Mouse (Mus musculus): ENCODE data around the gene Tmem101. TPM values are rescaled to one million over a fixed set of nuclear protein-coding genes. Genes with fewer than 3 reads are reported as not detected.
A peak's percentile ranks its signal among the peaks of the same experiment; 100 is the strongest.

Tmem101 gene
- polyA plus RNA-seq, 1 experiment from 2014 or later, result 35.9 TPM

DNA sequence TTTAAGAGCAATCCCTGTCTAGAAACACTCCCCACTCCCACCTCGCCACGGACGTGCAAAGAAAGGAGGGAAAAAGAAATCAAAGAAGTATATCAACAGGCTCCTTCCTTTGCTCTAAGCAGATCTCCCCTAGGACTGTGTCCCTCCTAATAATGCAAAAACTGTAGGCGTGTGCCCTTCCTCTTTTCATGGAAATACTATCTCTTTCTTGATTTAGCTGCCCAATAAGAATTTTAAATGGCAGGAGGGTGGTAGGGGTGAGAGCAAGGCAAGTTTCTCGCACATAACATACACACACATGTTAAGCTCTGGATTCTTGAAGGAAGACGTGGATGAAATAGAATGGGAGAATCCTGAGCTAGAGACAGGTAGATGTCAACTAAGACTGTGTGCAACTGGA, 32.8 kb upstream of the Tmem101 start:
- Histone ChIP-seq H3K9ac (ENCODE audit: low read length) (peak overlapping the region; percentile 79), H3K4me1 (ENCODE audit: control insufficient read depth, insufficient read depth, low read length) (peaks cover 16% of the 10 kb centered on the region), H3K4me3 (ENCODE audit: low read depth, low read length) (peak overlapping the region; percentile 63), H3K27me3 (ENCODE audit: control insufficient read depth, insufficient read depth, low read length) (no peaks in the 10 kb centered on the region), H3K27ac (ENCODE audit: low read depth, low read length) (no peak overlapping the region), H3K4me2 (peak overlapping the region; percentile 87), H3K36me3 (ENCODE audit: control insufficient read depth, insufficient read depth, low read length) (peaks cover 7% of the 10 kb centered on the region), H3K9me3 (ENCODE audit: control insufficient read depth, low read length) (no peaks in the 10 kb centered on the region)
- no peak for DNase-seq (ENCODE audit: low spot score, missing footprints)
- ATAC-seq (ENCODE audit: low FRiP score), result no peak
- WGBS, result 72% methylated on average over 6 of the region's 6 CpGs

DNA sequence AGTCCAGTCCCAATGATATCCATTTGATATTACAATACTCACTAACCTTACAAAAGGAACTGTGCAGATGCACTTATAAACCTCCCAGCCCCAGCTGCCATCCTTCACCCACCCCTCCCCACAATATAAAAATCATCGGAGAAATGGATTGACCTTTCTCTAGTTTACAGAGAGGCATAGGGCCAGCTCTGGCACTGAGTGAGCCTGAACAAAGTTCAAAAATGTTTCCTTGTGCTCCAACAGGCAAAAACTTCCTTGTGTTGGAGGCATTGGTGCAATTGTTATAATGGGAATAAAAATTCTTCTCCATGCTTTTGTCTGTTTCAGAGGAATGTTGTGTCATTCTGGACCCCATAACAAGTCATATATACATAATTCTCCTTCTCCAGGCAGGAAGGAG, 30.0 kb upstream of the Tmem101 start:
- no peak overlapping the region for H3K9ac ChIP-seq (ENCODE audit: low read length)
- no peaks in the 10 kb centered on the region for H3K9me3 ChIP-seq (ENCODE audit: control insufficient read depth, low read length)
- peaks cover 2% of the 10 kb centered on the region; the same call in 1 of the 2 replicates for H3K36me3 ChIP-seq (ENCODE audit: control insufficient read depth, insufficient read depth, low read length)
- H3K4me3 ChIP-seq (ENCODE audit: low read depth, low read length), result no peak overlapping the region
- 80% methylated on average over 1 of the region's 1 CpGs for WGBS
- H3K4me1 ChIP-seq (ENCODE audit: control insufficient read depth, insufficient read depth, low read length), result peaks cover 24% of the 10 kb centered on the region
- H3K27ac ChIP-seq (ENCODE audit: low read depth, low read length), result no peak overlapping the region
- H3K27me3 ChIP-seq (ENCODE audit: control insufficient read depth, insufficient read depth, low read length), result no peaks in the 10 kb centered on the region
- DNase-seq (ENCODE audit: low spot score, missing footprints), result no peak
- no peak for ATAC-seq (ENCODE audit: low FRiP score)
- H3K4me2 ChIP-seq, result no peak overlapping the region

DNA sequence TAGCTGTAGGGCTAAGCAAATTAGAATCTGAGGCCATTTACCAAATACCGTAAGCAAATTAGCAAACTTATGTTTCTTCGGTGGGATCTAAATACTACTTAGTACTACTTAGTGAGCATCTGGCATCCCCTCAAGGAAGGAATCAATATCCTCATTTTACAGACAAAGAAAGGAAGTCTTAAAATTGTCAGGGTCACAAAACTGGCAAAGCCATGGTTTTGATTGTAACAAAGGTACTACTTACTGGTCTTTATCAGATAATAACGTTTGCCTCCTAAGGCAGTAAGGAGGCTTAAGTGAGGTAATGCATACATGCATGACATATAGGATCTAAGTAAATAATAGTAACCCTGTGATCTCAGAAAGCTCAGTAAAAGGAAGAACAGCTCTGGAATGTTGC, 29.5 kb upstream of the Tmem101 start:
- Histone ChIP-seq H3K4me2 (peak overlapping the region; percentile 89), H3K9me3 (ENCODE audit: control insufficient read depth, low read length) (no peaks in the 10 kb centered on the region), H3K36me3 (ENCODE audit: control insufficient read depth, insufficient read depth, low read length) (peaks cover 3% of the 10 kb centered on the region; the same call in 1 of the 2 replicates), H3K4me1 (ENCODE audit: control insufficient read depth, insufficient read depth, low read length) (peaks cover 21% of the 10 kb centered on the region), H3K27ac (ENCODE audit: low read depth, low read length) (no peak overlapping the region), H3K9ac (ENCODE audit: low read length) (peak overlapping the region; percentile 91; the same call in 1 of the 2 replicates), H3K27me3 (ENCODE audit: control insufficient read depth, insufficient read depth, low read length) (no peaks in the 10 kb centered on the region), H3K4me3 (ENCODE audit: low read depth, low read length) (peak overlapping the region; percentile 89)
- DNase-seq (ENCODE audit: low spot score, missing footprints), result no peak
- no peak for ATAC-seq (ENCODE audit: low FRiP score)
- WGBS, result 60% methylated on average over 3 of the region's 3 CpGs

DNA sequence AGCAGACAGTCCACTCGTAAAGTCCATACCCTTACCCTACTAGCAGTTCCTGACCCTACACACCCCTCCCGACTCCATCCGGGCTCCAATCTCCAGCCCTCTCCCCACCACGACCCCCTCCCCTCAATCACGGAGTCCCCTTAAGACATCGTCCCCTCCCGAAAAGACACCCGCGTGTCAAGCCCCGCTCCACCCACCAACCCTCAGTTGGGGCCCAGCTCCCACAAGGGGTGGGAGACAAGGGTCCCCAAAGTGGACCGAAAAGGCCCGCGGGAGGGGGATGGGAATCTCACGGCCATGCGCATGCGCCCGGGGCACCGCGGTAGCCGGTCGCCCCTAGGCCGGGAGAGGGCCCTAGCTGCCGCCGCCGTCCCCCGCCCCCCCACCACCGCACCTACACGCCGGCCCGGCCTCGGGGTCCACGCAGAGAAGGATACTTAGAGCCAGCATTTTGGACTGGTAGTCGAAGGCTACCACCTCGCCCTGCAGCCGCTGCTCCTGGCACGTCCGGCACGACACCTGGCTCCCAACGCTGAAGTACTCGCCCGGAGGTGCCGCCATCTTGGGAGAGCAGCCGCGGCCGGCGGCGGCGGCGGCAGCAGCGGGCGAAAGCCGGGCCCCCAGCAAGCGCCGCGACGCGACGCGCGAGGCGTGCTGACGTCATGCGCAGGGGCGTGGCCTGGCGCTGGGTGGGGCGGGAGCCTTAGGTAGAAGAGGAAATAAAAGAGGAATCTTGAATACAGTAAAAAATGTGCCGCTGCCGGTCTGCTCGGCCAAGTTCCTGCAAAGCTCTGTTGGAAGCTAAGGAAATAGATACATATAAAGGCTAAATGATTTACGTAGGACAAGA, 28.7 kb upstream of the Tmem101 start, which contains the start of gene Lsm12:
Gene Lsm12 (minus strand): TSS at position 651 of the 850 bp plus-strand sequence.
- H3K36me3 ChIP-seq (ENCODE audit: control insufficient read depth, insufficient read depth, low read length), result peaks cover 3% of the 10 kb centered on the region; the same call in 1 of the 2 replicates
- WGBS, result under 1% methylated on average over 69 of the region's 70 CpGs
- no peaks in the 10 kb centered on the region for H3K9me3 ChIP-seq (ENCODE audit: control insufficient read depth, low read length)
- H3K4me3 ChIP-seq (ENCODE audit: low read depth, low read length), result peak within 1 kb of the TSS; percentile 89
- H3K27ac ChIP-seq (ENCODE audit: low read depth, low read length), result peak within 1 kb of the TSS; percentile 91
- peak; percentile 88 for ATAC-seq (ENCODE audit: low FRiP score)
- peaks cover 13% of the 10 kb centered on the region for H3K4me1 ChIP-seq (ENCODE audit: control insufficient read depth, insufficient read depth, low read length)
- peak within 1 kb of the TSS; percentile 89 for H3K4me2 ChIP-seq
- DNase-seq (ENCODE audit: low spot score, missing footprints), result peak; percentile 100
- no peaks in the 10 kb centered on the region for H3K27me3 ChIP-seq (ENCODE audit: control insufficient read depth, insufficient read depth, low read length)
- H3K9ac ChIP-seq (ENCODE audit: low read length), result peak within 1 kb of the TSS; percentile 91

DNA sequence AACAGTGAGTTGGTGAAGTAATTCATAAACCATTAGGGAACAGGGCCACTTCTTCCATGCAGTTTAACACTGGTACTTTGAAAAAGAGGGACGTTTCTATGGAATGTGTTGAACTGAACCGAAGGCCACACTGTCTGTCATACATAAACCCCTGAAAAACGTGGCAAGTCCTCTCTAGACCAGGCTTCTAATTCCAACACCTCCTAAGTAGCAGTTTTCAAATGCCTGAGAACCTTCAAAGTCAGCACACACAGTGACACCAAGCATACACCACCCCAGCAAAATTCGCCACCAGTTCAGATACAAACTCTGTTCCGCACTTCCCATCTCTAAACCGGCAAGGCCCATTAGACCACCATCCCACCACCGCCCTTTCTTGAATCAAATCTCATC, 28.0 kb upstream of the Tmem101 start:
- DNase-seq (ENCODE audit: low spot score, missing footprints) (no peak), ATAC-seq (ENCODE audit: low FRiP score) (no peak)
- H3K27ac ChIP-seq (ENCODE audit: low read depth, low read length), result no peak overlapping the region; the same call in 1 of the 2 replicates
- H3K9me3 ChIP-seq (ENCODE audit: control insufficient read depth, low read length), result no peaks in the 10 kb centered on the region
- peak overlapping the region; percentile 91 for H3K9ac ChIP-seq (ENCODE audit: low read length)
- peaks cover 13% of the 10 kb centered on the region for H3K4me1 ChIP-seq (ENCODE audit: control insufficient read depth, insufficient read depth, low read length)
- peak overlapping the region; percentile 89 for H3K4me2 ChIP-seq
- H3K36me3 ChIP-seq (ENCODE audit: control insufficient read depth, insufficient read depth, low read length), result peaks cover 3% of the 10 kb centered on the region; the same call in 1 of the 2 replicates
- H3K27me3 ChIP-seq (ENCODE audit: control insufficient read depth, insufficient read depth, low read length), result no peaks in the 10 kb centered on the region
- 8% methylated on average over 7 of the region's 7 CpGs for WGBS
- peak overlapping the region; percentile 89 for H3K4me3 ChIP-seq (ENCODE audit: low read depth, low read length)

DNA sequence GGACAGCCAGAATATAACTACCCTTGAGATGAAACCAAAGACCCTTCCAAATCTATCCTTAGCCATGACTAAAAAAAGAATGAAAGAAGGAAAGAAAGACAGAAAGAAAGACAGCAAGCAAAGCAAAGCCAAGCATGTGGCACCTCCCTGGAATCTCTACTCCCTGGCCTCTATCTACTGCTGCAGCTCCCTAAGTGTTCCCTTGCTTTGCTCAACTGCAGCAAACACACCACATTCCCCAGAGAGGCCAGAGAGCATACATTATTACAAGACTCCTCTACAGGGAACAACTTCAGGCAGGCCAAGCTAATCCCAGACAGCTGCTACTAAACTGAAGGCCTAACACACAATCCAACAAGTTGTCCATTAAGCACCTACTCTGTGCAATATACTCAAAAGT, 23.6 kb upstream of the Tmem101 start:
- Histone ChIP-seq H3K9me3 (ENCODE audit: control insufficient read depth, low read length) (no peaks in the 10 kb centered on the region), H3K36me3 (ENCODE audit: control insufficient read depth, insufficient read depth, low read length) (peaks cover 6% of the 10 kb centered on the region; the same call in 1 of the 2 replicates), H3K9ac (ENCODE audit: low read length) (no peak overlapping the region), H3K4me3 (ENCODE audit: low read depth, low read length) (no peak overlapping the region), H3K4me2 (no peak overlapping the region), H3K27ac (ENCODE audit: low read depth, low read length) (no peak overlapping the region), H3K27me3 (ENCODE audit: control insufficient read depth, insufficient read depth, low read length) (no peaks in the 10 kb centered on the region), H3K4me1 (ENCODE audit: control insufficient read depth, insufficient read depth, low read length) (peaks cover 13% of the 10 kb centered on the region)
- no peak for ATAC-seq (ENCODE audit: low FRiP score)
- no peak for DNase-seq (ENCODE audit: low spot score, missing footprints)

DNA sequence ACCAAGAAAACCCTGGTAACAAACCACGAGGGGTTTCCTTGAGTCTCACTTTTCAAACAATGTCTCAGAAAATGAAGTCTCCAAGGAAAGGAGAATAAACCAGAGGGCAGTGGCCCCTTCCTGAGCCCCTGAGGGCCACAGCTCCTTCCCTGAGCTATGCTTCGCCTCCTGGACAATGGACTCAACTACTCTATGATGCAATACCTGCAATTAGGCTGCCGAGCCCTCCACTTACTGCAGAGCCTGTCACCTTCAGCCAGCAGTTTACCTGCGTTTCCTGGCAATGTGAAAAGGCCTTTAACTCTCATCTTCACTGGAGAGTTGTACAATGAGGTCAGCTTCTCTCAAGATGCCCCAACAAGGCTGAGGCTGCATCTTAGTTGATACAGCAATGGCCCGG, 12.5 kb upstream of the Tmem101 start:
- DNase-seq (ENCODE audit: low spot score, missing footprints) (no peak), ATAC-seq (ENCODE audit: low FRiP score) (no peak)
- H3K4me1 ChIP-seq (ENCODE audit: control insufficient read depth, insufficient read depth, low read length), result no peaks in the 10 kb centered on the region
- H3K9me3 ChIP-seq (ENCODE audit: control insufficient read depth, low read length), result no peaks in the 10 kb centered on the region
- no peaks in the 10 kb centered on the region for H3K27me3 ChIP-seq (ENCODE audit: control insufficient read depth, insufficient read depth, low read length)
- no peak overlapping the region for H3K4me2 ChIP-seq
- H3K4me3 ChIP-seq (ENCODE audit: low read depth, low read length), result no peak overlapping the region
- H3K36me3 ChIP-seq (ENCODE audit: control insufficient read depth, insufficient read depth, low read length), result peaks cover 14% of the 10 kb centered on the region; the same call in 1 of the 2 replicates
- H3K27ac ChIP-seq (ENCODE audit: low read depth, low read length), result no peak overlapping the region
- H3K9ac ChIP-seq (ENCODE audit: low read length), result no peak overlapping the region
- 92% methylated on average over 5 of the region's 5 CpGs for WGBS

DNA sequence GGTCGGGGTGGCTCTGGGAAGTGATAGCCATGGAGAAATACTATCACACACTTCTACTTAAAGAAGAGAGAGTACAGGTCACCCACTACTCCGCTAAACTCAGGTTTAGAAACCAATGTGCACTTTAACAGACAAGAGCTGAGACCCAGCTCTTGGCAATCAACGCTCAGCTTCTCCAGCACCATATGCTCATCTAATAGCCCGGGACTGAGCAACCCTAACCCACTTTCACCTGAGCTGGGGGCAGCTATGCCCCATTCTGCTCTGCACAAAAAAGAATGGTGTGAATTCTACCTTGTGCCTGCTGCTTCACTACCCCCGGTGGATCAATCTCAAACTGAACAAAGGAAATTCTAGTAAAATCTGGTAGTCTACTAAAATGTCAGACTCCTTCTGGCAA, 11.3 kb upstream of the Tmem101 start:
- H3K4me3 ChIP-seq (ENCODE audit: low read depth, low read length), result no peak overlapping the region
- peaks cover 18% of the 10 kb centered on the region; the same call in 1 of the 2 replicates for H3K36me3 ChIP-seq (ENCODE audit: control insufficient read depth, insufficient read depth, low read length)
- ATAC-seq (ENCODE audit: low FRiP score) (no peak), DNase-seq (ENCODE audit: low spot score, missing footprints) (no peak)
- no peak overlapping the region for H3K4me2 ChIP-seq
- no peaks in the 10 kb centered on the region for H3K27me3 ChIP-seq (ENCODE audit: control insufficient read depth, insufficient read depth, low read length)
- H3K27ac ChIP-seq (ENCODE audit: low read depth, low read length), result no peak overlapping the region
- no peaks in the 10 kb centered on the region for H3K4me1 ChIP-seq (ENCODE audit: control insufficient read depth, insufficient read depth, low read length)
- no peak overlapping the region for H3K9ac ChIP-seq (ENCODE audit: low read length)
- WGBS, result 94% methylated on average over 5 of the region's 5 CpGs
- no peaks in the 10 kb centered on the region for H3K9me3 ChIP-seq (ENCODE audit: control insufficient read depth, low read length)

DNA sequence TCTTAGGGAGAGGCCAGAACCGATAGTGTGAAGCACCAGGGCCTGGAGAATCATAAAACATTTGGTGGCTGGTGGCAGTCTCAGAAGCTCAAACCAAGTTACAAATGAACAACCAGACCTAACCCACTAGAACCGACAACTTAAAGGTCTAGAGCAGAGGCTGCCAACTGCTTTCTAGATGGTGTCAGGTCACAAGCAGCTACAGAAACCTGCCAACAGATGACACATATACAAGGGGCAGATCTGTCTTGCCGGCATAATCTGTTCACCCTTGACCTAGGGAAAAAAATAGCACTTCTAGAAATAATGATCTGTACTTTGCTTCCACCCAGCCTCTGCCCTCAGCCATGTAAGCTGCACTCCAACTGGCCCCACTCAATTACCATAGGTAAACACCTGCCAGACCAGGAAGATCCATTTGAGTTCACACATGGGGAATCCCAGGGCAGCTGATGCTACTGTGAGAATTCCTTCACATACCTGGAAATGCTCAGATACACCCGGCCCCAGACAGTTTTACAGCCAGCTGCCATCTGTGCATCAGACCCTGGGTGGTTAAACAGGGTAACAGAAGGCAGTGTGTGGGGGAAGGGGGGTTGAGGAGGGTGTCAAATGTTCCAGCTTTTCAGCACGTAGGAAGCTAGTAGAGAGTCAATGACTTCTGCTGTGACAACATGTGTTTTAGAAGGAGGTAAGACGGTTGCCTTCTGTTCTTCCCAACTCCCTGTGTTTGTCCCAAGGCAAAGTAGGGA, 9.9 kb upstream of the Tmem101 start:
- Histone ChIP-seq H3K9me3 (ENCODE audit: control insufficient read depth, low read length) (no peaks in the 10 kb centered on the region), H3K27me3 (ENCODE audit: control insufficient read depth, insufficient read depth, low read length) (no peaks in the 10 kb centered on the region), H3K27ac (ENCODE audit: low read depth, low read length) (no peak overlapping the region), H3K4me1 (ENCODE audit: control insufficient read depth, insufficient read depth, low read length) (no peaks in the 10 kb centered on the region), H3K36me3 (ENCODE audit: control insufficient read depth, insufficient read depth, low read length) (peaks cover 20% of the 10 kb centered on the region), H3K4me2 (no peak overlapping the region), H3K9ac (ENCODE audit: low read length) (no peak overlapping the region), H3K4me3 (ENCODE audit: low read depth, low read length) (no peak overlapping the region)
- ATAC-seq (ENCODE audit: low FRiP score) (no peak), DNase-seq (ENCODE audit: low spot score, missing footprints) (no peak)
- 84% methylated on average over 6 of the region's 6 CpGs for WGBS
